Mouse (Mus musculus) ES-Bruce4 (cell line): Measurements from ENCODE around the gene Tdrd12.
"Not testable (repeated sequence)": the region's sequence is repeated elsewhere in the genome, so short reads cannot be mapped to it uniquely, and the experiment has no call there.

Experiments used
- EP300 ChIP-seq: IDR thresholded peaks from 2 replicates; pipeline ENCODE4 v1.6.1; 2011; ENCODE audit warnings: low read depth, low read length; ENCODE audit not compliant: insufficient read depth
- POLR2A ChIP-seq: IDR thresholded peaks from one replicate; pipeline ENCODE4 v1.8.1; 2011; ENCODE audit warnings: low read length; ENCODE audit not compliant: insufficient read depth

- not testable (repeated sequence) for TF ChIP-seq EP300, POLR2A
Observed at GRCm38 (mm10) chr7:35570883-35571282, 33.3 kb upstream of the Tdrd12 start.
